Mouse (Mus musculus) adrenal gland, adult 8-10 months (tissue): Measurements from ENCODE around the gene Ift46. TPM values are rescaled to one million over a fixed set of nuclear protein-coding genes. Genes with fewer than 3 reads are reported as not detected.

Source experiments
- DNase-seq: peaks from one replicate; pipeline ENCODE4 v3.0.0; 2022
- total RNA-seq, 4 experiments: library from RNA; stranded (reverse); gene quantifications; 2 replicates each; pipeline ENCODE4 v1.2.4; 2022

The Ift46 gene
- total RNA-seq = 100 to 1,000 TPM in 2 of 4 experiments, 10 to 100 TPM in 2; 77.7 to 116 (median 99.6) TPM

- peak; percentile 69 for DNase-seq
These were observed at the start of gene Ift46, which contains the start of gene Arcn1 for GRCm38 (mm10) chr9:44767101-44768028. TSS of gene Ift46 (plus strand) at chr9:44767908. TSS of gene Arcn1 (minus strand) at chr9:44767845.

GRCm38 (mm10) chr9:44718937-44719631, 48.6 kb upstream of the Ift46 start:
- no peak for DNase-seq

GRCm38 (mm10) chr9:44719632-44720357, 47.9 kb upstream of the Ift46 start:
- no peak for DNase-seq

- DNase-seq = no peak
These were observed 47.2 kb upstream of the Ift46 start for GRCm38 (mm10) chr9:44720358-44721153.

- peak; percentile 83 for DNase-seq
These were observed 46.4 kb upstream of the Ift46 start for GRCm38 (mm10) chr9:44721154-44721876.

GRCm38 (mm10) chr9:44721877-44722186, 45.9 kb upstream of the Ift46 start:
- no peak for DNase-seq

- no peak for DNase-seq
These were observed 45.1 kb upstream of the Ift46 start for GRCm38 (mm10) chr9:44722575-44722974.

GRCm38 (mm10) chr9:44723008-44723407, 44.7 kb upstream of the Ift46 start:
- DNase-seq = peak; percentile 37

- no peak for DNase-seq
These were observed 44.1 kb upstream of the Ift46 start for GRCm38 (mm10) chr9:44723521-44724041.

- DNase-seq = no peak
These were observed 43.5 kb upstream of the Ift46 start for GRCm38 (mm10) chr9:44724223-44724622.

GRCm38 (mm10) chr9:44724665-44725064, 43.0 kb upstream of the Ift46 start:
- no peak for DNase-seq

- DNase-seq = no peak
These were observed 41.1 kb upstream of the Ift46 start for GRCm38 (mm10) chr9:44726431-44727146.

GRCm38 (mm10) chr9:44727441-44727840, 40.3 kb upstream of the Ift46 start:
- DNase-seq = no peak

- no peak for DNase-seq
These were observed 35.6 kb upstream of the Ift46 start for GRCm38 (mm10) chr9:44732130-44732549.

- DNase-seq = no peak
These were observed 34.7 kb upstream of the Ift46 start for GRCm38 (mm10) chr9:44732921-44733530.

- peak; percentile 62 for DNase-seq
These were observed 33.8 kb upstream of the Ift46 start for GRCm38 (mm10) chr9:44733671-44734523.

GRCm38 (mm10) chr9:44734524-44735494, 32.9 kb upstream of the Ift46 start, which contains the start of gene Phldb1:
TSS of gene Phldb1 (minus strand) at chr9:44735198.
- DNase-seq = peak; percentile 58

GRCm38 (mm10) chr9:44735886-44736285, 31.8 kb upstream of the Ift46 start:
- DNase-seq = no peak
